Mouse (Mus musculus): ENCODE results near the gene Xylt1.

The Xylt1 gene

GRCm38 (mm10) chr7:117522092-117522635 lies 141.4 kb downstream of the Xylt1 start:
- DNase-seq, result no peak

GRCm38 (mm10) chr7:117524430-117525214 lies 143.8 kb downstream of the Xylt1 start:
- no peak for DNase-seq

- DNase-seq, result no peak
Measured at GRCm38 (mm10) chr7:117525678-117526077, 144.9 kb downstream of the Xylt1 start.

- no peak for DNase-seq
Measured at GRCm38 (mm10) chr7:117526570-117526969, 145.8 kb downstream of the Xylt1 start.

GRCm38 (mm10) chr7:117529787-117530655 lies 149.2 kb downstream of the Xylt1 start:
- no peak for DNase-seq

- no peak for DNase-seq
Measured at GRCm38 (mm10) chr7:117532651-117533050, 151.9 kb downstream of the Xylt1 start.

- DNase-seq, result no peak
Measured at GRCm38 (mm10) chr7:117533164-117533563, 152.4 kb downstream of the Xylt1 start.

- no peak for DNase-seq
Measured at GRCm38 (mm10) chr7:117539931-117540330, 159.2 kb downstream of the Xylt1 start.

GRCm38 (mm10) chr7:117540413-117540812 lies 159.6 kb downstream of the Xylt1 start:
- no peak for DNase-seq

- DNase-seq, result no peak
Measured at GRCm38 (mm10) chr7:117541056-117541455, 160.3 kb downstream of the Xylt1 start.

- DNase-seq, result no peak
Measured at GRCm38 (mm10) chr7:117541681-117542080, 160.9 kb downstream of the Xylt1 start.

GRCm38 (mm10) chr7:117543041-117543440 lies 162.3 kb downstream of the Xylt1 start:
- DNase-seq, result no peak

GRCm38 (mm10) chr7:117544126-117544525 lies 163.3 kb downstream of the Xylt1 start:
- DNase-seq, result no peak

GRCm38 (mm10) chr7:117548301-117548700 lies 167.5 kb downstream of the Xylt1 start:
- no peak for DNase-seq

GRCm38 (mm10) chr7:117550916-117551549 lies 170.3 kb downstream of the Xylt1 start:
- DNase-seq, result no peak

- DNase-seq, result no peak
Measured at GRCm38 (mm10) chr7:117553228-117553627, 172.4 kb downstream of the Xylt1 start.

- no peak for DNase-seq
Measured at GRCm38 (mm10) chr7:117555735-117556134, 175.0 kb downstream of the Xylt1 start.

GRCm38 (mm10) chr7:117558166-117558565 lies 177.4 kb downstream of the Xylt1 start:
- DNase-seq, result no peak

GRCm38 (mm10) chr7:117559051-117559450 lies 178.3 kb downstream of the Xylt1 start:
- DNase-seq, result peak; percentile 59

GRCm38 (mm10) chr7:117563939-117564499 lies 183.2 kb downstream of the Xylt1 start:
- no peak for DNase-seq

- DNase-seq, result no peak
Measured at GRCm38 (mm10) chr7:117564627-117565026, 183.8 kb downstream of the Xylt1 start.

GRCm38 (mm10) chr7:117566115-117566514 lies 185.3 kb downstream of the Xylt1 start:
- DNase-seq, result peak; percentile 29

- DNase-seq, result no peak
Measured at GRCm38 (mm10) chr7:117566833-117567232, 186.1 kb downstream of the Xylt1 start.
